Mouse (Mus musculus) E14TG2a.4 (cell line): Measurements from ENCODE around the gene Rims1.

Source experiments
- CTCF ChIP-seq: conservative IDR thresholded peaks from 2 replicates; pipeline ENCODE4 v1.5.1; 2014; ENCODE audit warnings: low read length
- NANOG ChIP-seq: IDR thresholded peaks from 2 replicates; pipeline ENCODE4 v1.6.1; 2014; ENCODE audit warnings: borderline replicate concordance, low read length, mixed read lengths

DNA sequence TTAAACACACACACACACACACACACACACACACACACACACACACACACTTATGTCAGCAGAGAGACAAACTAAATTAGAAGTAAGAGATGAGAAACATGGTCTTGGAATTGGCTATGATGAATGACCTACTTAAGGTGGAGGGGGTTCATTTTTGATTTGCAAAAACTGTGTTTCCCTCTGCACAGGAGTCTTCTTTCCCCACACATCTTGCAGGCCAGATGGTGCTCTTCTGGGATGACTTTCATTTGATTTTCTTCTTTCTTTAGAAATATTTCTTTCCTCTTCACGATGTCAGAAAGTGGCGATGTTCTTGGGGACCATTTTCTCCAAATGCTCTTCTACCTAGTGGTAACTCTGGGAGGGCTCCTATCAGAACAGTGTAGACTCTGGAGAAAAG, 560.0 kb downstream of the Rims1 start:
- TF ChIP-seq CTCF (no peak), NANOG (no peak)
